Mouse (Mus musculus): Measurements from ENCODE around the gene Egln1.

GRCm38 (mm10) chr8:124896632-124897385 lies 52.3 kb downstream of the Egln1 start:
- TF ChIP-seq CTCF (conservative IDR thresholded peaks at IDR 0.05; ENCODE audit: low read length): no peak
- no peak for TF ChIP-seq POU5F1 (IDR thresholded peaks at IDR 0.05; ENCODE audit: borderline replicate concordance, low read length)
- TF ChIP-seq NANOG (IDR thresholded peaks at IDR 0.05; ENCODE audit: borderline replicate concordance, low read length): no peak

All from E14TG2a.4 (cell line).